Mouse (Mus musculus) lung, postnatal 36 days (tissue): ENCODE results near the gene 1700001C19Rik.

Experiments
- DNase-seq: peaks from one replicate; pipeline ENCODE4 v3.0.0; 2022; ENCODE audit warnings: mixed read lengths

The 1700001C19Rik gene

GRCm38 (mm10) chr17:47436907-47437547 is at the start of gene 1700001C19Rik:
Gene 1700001C19Rik, minus strand, starts transcription at chr17:47437376.
- DNase-seq, result no peak

- DNase-seq, result no peak
These were observed 48.6 kb upstream of the 1700001C19Rik start for GRCm38 (mm10) chr17:47485791-47486190.

- DNase-seq, result no peak
These were observed 47.8 kb upstream of the 1700001C19Rik start for GRCm38 (mm10) chr17:47484993-47485392.

- DNase-seq, result peak; percentile 79
These were observed 47.2 kb upstream of the 1700001C19Rik start for GRCm38 (mm10) chr17:47484241-47484921.

GRCm38 (mm10) chr17:47482401-47482800 is 45.2 kb upstream of the 1700001C19Rik start:
- DNase-seq, result peak; percentile 86

- DNase-seq, result no peak
These were observed 42.7 kb upstream of the 1700001C19Rik start for GRCm38 (mm10) chr17:47479887-47480286.

- peak; percentile 57 for DNase-seq
These were observed 38.5 kb upstream of the 1700001C19Rik start for GRCm38 (mm10) chr17:47475714-47476113.

- DNase-seq, result no peak
These were observed 38.0 kb upstream of the 1700001C19Rik start for GRCm38 (mm10) chr17:47475181-47475580.

GRCm38 (mm10) chr17:47474250-47474649 is 37.1 kb upstream of the 1700001C19Rik start:
- DNase-seq, result no peak

GRCm38 (mm10) chr17:47473434-47473974 is 36.3 kb upstream of the 1700001C19Rik start:
- peak; percentile 77 for DNase-seq

- DNase-seq, result peak; percentile 50
These were observed 35.5 kb upstream of the 1700001C19Rik start for GRCm38 (mm10) chr17:47472435-47473350.

GRCm38 (mm10) chr17:47470686-47471085 is 33.5 kb upstream of the 1700001C19Rik start:
- no peak for DNase-seq

GRCm38 (mm10) chr17:47470121-47470520 is 32.9 kb upstream of the 1700001C19Rik start:
- DNase-seq, result no peak

GRCm38 (mm10) chr17:47469642-47470041 is 32.5 kb upstream of the 1700001C19Rik start:
- DNase-seq, result no peak

- no peak for DNase-seq
These were observed 31.3 kb upstream of the 1700001C19Rik start for GRCm38 (mm10) chr17:47468466-47468865.

GRCm38 (mm10) chr17:47468063-47468462 is 30.9 kb upstream of the 1700001C19Rik start:
- DNase-seq, result no peak

- no peak for DNase-seq
These were observed 30.5 kb upstream of the 1700001C19Rik start for GRCm38 (mm10) chr17:47467659-47468058.

- no peak for DNase-seq
These were observed 29.1 kb upstream of the 1700001C19Rik start for GRCm38 (mm10) chr17:47466284-47466683.

- no peak for DNase-seq
These were observed 27.8 kb upstream of the 1700001C19Rik start for GRCm38 (mm10) chr17:47465016-47465415.

- DNase-seq, result no peak
These were observed 27.2 kb upstream of the 1700001C19Rik start for GRCm38 (mm10) chr17:47464248-47464965.

GRCm38 (mm10) chr17:47462728-47463388 is 25.7 kb upstream of the 1700001C19Rik start:
- DNase-seq, result no peak

- DNase-seq, result no peak
These were observed 25.0 kb upstream of the 1700001C19Rik start for GRCm38 (mm10) chr17:47462209-47462608.
